9 mouse cellular contexts compared by ENCODE assay signal in the genomic region with DNA sequence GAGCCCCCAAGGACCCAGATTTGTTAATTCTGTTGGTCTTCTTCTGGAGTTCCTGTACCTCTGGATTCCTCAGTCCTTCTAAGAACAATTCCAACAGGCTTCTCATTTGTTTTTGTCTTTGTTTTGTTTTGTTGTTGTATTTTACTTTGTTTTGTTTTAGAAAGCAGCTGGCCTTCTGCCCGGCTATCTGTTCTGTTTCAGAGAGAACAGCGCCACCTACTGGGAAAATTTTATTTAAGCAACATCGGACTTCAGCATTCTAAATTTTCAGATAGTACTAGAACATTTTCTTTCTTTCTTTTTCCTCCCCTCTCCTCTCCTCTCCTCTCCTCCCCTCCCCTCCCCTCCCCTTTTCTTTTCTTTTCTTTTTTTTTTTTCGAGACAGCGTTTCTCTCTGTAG.
DNase-seq lines count a peak whose midpoint lies in the region; ATAC-seq and TF ChIP-seq lines count a peak whose summit lies in the region.
"Had no signal": no experiment of that assay in that cellular context is flagged by ENCODE, and none has a peak within 500 bp of the region (broad histone marks: within the 10 kb centered on the region; RNA-seq: fewer than 3 reads in every experiment).

No protein-coding gene starts in this region.

- no peaks in the 10 kb centered on the region for H3K9me3 ChIP-seq in midbrain, embryonic 10.5 days (replicated peaks)
- no peaks in the 10 kb centered on the region for H3K9me3 ChIP-seq in midbrain, embryonic 15.5 days
- no peaks in the 10 kb centered on the region for H3K9me3 ChIP-seq in hindbrain, postnatal 0 days (ENCODE audit: low read length)
- no peaks in the 10 kb centered on the region for H3K9me3 ChIP-seq in liver, postnatal 0 days (ENCODE audit: low read length)
- H3K9me3 ChIP-seq: heart, embryonic 13.5 days had no signal

- TF ChIP-seq CTCF in hindbrain, postnatal 0 days (IDR thresholded peaks at IDR 0.05; ENCODE audit: low read depth): peak; percentile 67
- peak; percentile 69 for TF ChIP-seq CTCF in liver, postnatal 0 days (IDR thresholded peaks at IDR 0.05; ENCODE audit: low read depth)

- peak overlapping the region; percentile 67 for H3K27ac ChIP-seq in midbrain, embryonic 10.5 days (replicated peaks)
- H3K27ac ChIP-seq in midbrain, embryonic 15.5 days: no peak overlapping the region
- no peak overlapping the region for H3K27ac ChIP-seq in hindbrain, postnatal 0 days
- H3K27ac ChIP-seq in liver, postnatal 0 days (ENCODE audit: low read depth): peak overlapping the region; percentile 44; the same call in 1 of the 2 replicates
- H3K27ac ChIP-seq: heart, embryonic 13.5 days had no signal

- H3K9ac ChIP-seq in midbrain, embryonic 15.5 days: no peak overlapping the region
- H3K9ac ChIP-seq in hindbrain, postnatal 0 days (replicated peaks; ENCODE audit: low read length): no peak overlapping the region
- H3K9ac ChIP-seq in liver, postnatal 0 days (replicated peaks): no peak overlapping the region
- H3K9ac ChIP-seq: heart, embryonic 13.5 days had no signal

- DNase-seq in adrenal gland, postnatal 10 days: peak; percentile 41
- DNase-seq in adrenal gland, adult 8-10 months: no peak
- DNase-seq in midbrain, embryonic 10.5 days (ENCODE audit: low spot score): no peak
- DNase-seq in c-Kit-positive CD71-negative TER-119-negative erythroid progenitor cells, embryonic 14.5 days (ENCODE audit: low read depth): peak; percentile 53
- DNase-seq in hindbrain, postnatal 0 days (ENCODE audit: low spot score): peak; percentile 95
- DNase-seq in liver, postnatal 0 days: peak; percentile 51
- no peak for DNase-seq in Muller cell, postnatal 12 days (ENCODE audit: inconsistent ontology term)

- WGBS in midbrain, embryonic 10.5 days: 5% methylated on average over 3 of the region's 5 CpGs
- WGBS in midbrain, embryonic 15.5 days: 3% methylated on average over 3 of the region's 5 CpGs
- WGBS in hindbrain, postnatal 0 days: 2% methylated on average over 3 of the region's 5 CpGs
- WGBS in liver, postnatal 0 days (ENCODE audit: insufficient replicate concordance): 2% methylated on average over 3 of the region's 5 CpGs

- no peak for TF ChIP-seq EP300 in liver, postnatal 0 days (IDR thresholded peaks at IDR 0.05; ENCODE audit: low read depth)

- H3K4me3 ChIP-seq in midbrain, embryonic 10.5 days: no peak overlapping the region
- no peak overlapping the region for H3K4me3 ChIP-seq in midbrain, embryonic 15.5 days
- H3K4me3 ChIP-seq in hindbrain, postnatal 0 days (ENCODE audit: low read length): no peak overlapping the region
- no peak overlapping the region for H3K4me3 ChIP-seq in liver, postnatal 0 days (ENCODE audit: low read depth, low read length)
- H3K4me3 ChIP-seq: heart, embryonic 13.5 days had no signal

- H3K27me3 ChIP-seq in midbrain, embryonic 10.5 days (ENCODE audit: low read depth, poor library complexity, severe bottlenecking): no peaks in the 10 kb centered on the region
- H3K27me3 ChIP-seq in midbrain, embryonic 15.5 days (replicated peaks): no peaks in the 10 kb centered on the region
- H3K27me3 ChIP-seq in hindbrain, postnatal 0 days (ENCODE audit: insufficient read depth, low read length): no peaks in the 10 kb centered on the region
- no peaks in the 10 kb centered on the region for H3K27me3 ChIP-seq in liver, postnatal 0 days (ENCODE audit: insufficient read depth, low read length)
- H3K27me3 ChIP-seq: heart, embryonic 13.5 days had no signal

- peaks cover 6% of the 10 kb centered on the region; the same call in 1 of the 2 replicates for H3K4me1 ChIP-seq in midbrain, embryonic 10.5 days
- no peaks in the 10 kb centered on the region for H3K4me1 ChIP-seq in midbrain, embryonic 15.5 days
- H3K4me1 ChIP-seq in hindbrain, postnatal 0 days (ENCODE audit: insufficient read depth, low read length): no peaks in the 10 kb centered on the region
- no peaks in the 10 kb centered on the region for H3K4me1 ChIP-seq in liver, postnatal 0 days (ENCODE audit: insufficient read depth)

- H3K36me3 ChIP-seq in midbrain, embryonic 10.5 days: no peaks in the 10 kb centered on the region
- no peaks in the 10 kb centered on the region for H3K36me3 ChIP-seq in midbrain, embryonic 15.5 days (replicated peaks)
- no peaks in the 10 kb centered on the region for H3K36me3 ChIP-seq in hindbrain, postnatal 0 days (ENCODE audit: insufficient read depth, low read length)
- H3K36me3 ChIP-seq in liver, postnatal 0 days (replicated peaks; ENCODE audit: insufficient read depth, low read length): no peaks in the 10 kb centered on the region
- H3K36me3 ChIP-seq: heart, embryonic 13.5 days had no signal

- no peak overlapping the region for H3K4me2 ChIP-seq in midbrain, embryonic 15.5 days
- no peak overlapping the region for H3K4me2 ChIP-seq in hindbrain, postnatal 0 days (ENCODE audit: low read depth, low read length)
- H3K4me2 ChIP-seq in liver, postnatal 0 days (ENCODE audit: low read depth, low read length): no peak overlapping the region
- H3K4me2 ChIP-seq: heart, embryonic 13.5 days had no signal

- no peak for ATAC-seq in midbrain, embryonic 15.5 days (replicated peaks)
- ATAC-seq in hindbrain, postnatal 0 days: no peak
- no peak for ATAC-seq in liver, postnatal 0 days

Comparison
In these comparisons a context has a peak if more than half of its experiments do, and no peak if none do; other contexts are left out.
1. DNase-seq: peak in adrenal gland, postnatal 10 days (single experiment), c-Kit-positive CD71-negative TER-119-negative erythroid progenitor cells, embryonic 14.5 days (single experiment), hindbrain, postnatal 0 days (single experiment) and liver, postnatal 0 days (single experiment); none in adrenal gland, adult 8-10 months (single experiment), midbrain, embryonic 10.5 days (single experiment) and Muller cell, postnatal 12 days (single experiment).
2. H3K27ac ChIP-seq: peak in midbrain, embryonic 10.5 days (single experiment) and liver, postnatal 0 days (single experiment); none in midbrain, embryonic 15.5 days (single experiment) and hindbrain, postnatal 0 days (single experiment).